21 mouse cellular contexts compared by ENCODE assay signal in the genomic region with DNA sequence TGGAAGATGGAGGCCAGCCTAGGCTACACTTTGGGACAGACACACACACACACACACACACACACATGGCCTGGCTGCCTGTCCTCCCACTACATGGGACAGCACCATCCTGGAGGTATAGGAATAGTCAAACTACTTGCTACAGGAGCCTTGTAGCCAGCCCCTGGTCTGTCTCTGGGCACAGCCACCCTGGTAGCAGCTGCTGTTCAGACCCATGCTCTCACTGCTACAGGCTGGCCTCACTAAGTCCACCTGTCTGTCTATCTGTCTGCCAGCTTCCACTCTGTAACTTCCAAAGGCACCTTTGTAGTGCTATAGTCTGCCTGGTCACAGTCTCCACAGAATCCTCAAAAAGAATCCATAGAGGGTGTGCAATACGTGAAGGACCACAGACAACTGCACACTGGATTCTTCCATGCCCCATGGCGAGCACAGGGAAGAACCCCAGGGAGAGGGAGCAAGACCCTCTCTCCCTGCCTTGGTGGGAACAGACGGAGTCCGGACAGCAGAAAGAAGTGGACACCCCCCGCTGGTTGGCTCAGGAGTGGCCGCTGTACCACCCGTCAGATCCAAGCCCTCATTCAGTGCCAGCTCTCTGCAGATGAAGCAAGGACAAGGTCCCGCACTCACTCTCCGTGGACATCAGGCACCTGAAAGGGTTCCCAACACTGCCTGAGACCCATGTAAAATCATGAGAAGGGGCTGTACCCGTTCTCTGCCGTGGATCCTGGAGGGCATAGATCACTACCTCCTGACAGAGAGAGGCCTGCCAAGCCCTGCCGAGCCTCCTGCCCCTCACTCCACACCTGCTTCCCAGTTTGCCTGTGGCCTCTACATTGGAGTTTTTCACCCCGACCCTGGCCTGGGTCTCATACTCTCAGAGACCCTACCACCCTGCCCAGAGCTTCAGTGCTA. TPM values are rescaled to one million over a fixed set of nuclear protein-coding genes. Genes with fewer than 3 reads are reported as not detected.
DNase-seq lines count a peak whose midpoint lies in the region; ATAC-seq and TF ChIP-seq lines count a peak whose summit lies in the region.
"Had no signal": no experiment of that assay in that cellular context is flagged by ENCODE, and none has a peak within 500 bp of the region (broad histone marks: within the 10 kb centered on the region; RNA-seq: fewer than 3 reads in every experiment).

No protein-coding gene starts in this region.

- no peak for TF ChIP-seq CTCF in heart, adult 2 months (IDR thresholded peaks at IDR 0.05)

- TF ChIP-seq EP300 in heart, adult 2 months (IDR thresholded peaks at IDR 0.05; ENCODE audit: insufficient read depth, low read depth, low read length): no peak

- H3K4me1 ChIP-seq in heart, adult 2 months (ENCODE audit: control insufficient read depth, insufficient read depth, low read length): peaks cover 16% of the 10 kb centered on the region
- peaks cover 24% of the 10 kb centered on the region for H3K4me1 ChIP-seq in liver, embryonic 16.5 days (ENCODE audit: control insufficient read depth, low read depth, low read length)

- H3K9me3 ChIP-seq in liver, embryonic 16.5 days (replicated peaks; ENCODE audit: control insufficient read depth, low read length): no peaks in the 10 kb centered on the region
- H3K9me3 ChIP-seq: G1E; heart, embryonic 10.5 days; hindbrain, embryonic 15.5 days; limb, embryonic 12.5 days; midbrain, embryonic 12.5 days; neural tube, embryonic 15.5 days had no signal

- H3K27ac ChIP-seq in heart, adult 2 months: no peak overlapping the region
- H3K27ac ChIP-seq in liver, embryonic 16.5 days (ENCODE audit: low read length): peak overlapping the region; percentile 51
- H3K27ac ChIP-seq: macrophage; midbrain, embryonic 12.5 days; neural tube, embryonic 15.5 days had no signal

- H3ac ChIP-seq in myocyte (ENCODE audit: control insufficient read depth, insufficient read length): no peak overlapping the region

- no peaks in the 10 kb centered on the region for H3K27me3 ChIP-seq in heart, adult 2 months (ENCODE audit: control insufficient read depth, insufficient read depth, low read length)
- no peaks in the 10 kb centered on the region for H3K27me3 ChIP-seq in liver, embryonic 16.5 days (ENCODE audit: control insufficient read depth, insufficient read depth, low read depth, low read length)
- no peaks in the 10 kb centered on the region for H3K27me3 ChIP-seq in myocyte (ENCODE audit: control insufficient read depth, insufficient read depth, insufficient read length)
- H3K27me3 ChIP-seq: hindbrain, embryonic 15.5 days; neural tube, embryonic 15.5 days had no signal

- ATAC-seq in liver, embryonic 16.5 days (ENCODE audit: low read depth): no peak
- ATAC-seq: forebrain, embryonic 14.5 days had no signal

- no peak overlapping the region for H3K4me2 ChIP-seq in liver, embryonic 16.5 days (ENCODE audit: low read depth, low read length)
- no peak overlapping the region for H3K4me2 ChIP-seq in myocyte (ENCODE audit: low read depth)
- H3K4me2 ChIP-seq: hindbrain, embryonic 15.5 days; lung, embryonic 14.5 days; midbrain, embryonic 12.5 days; neural tube, embryonic 15.5 days had no signal

- intact Hi-C loops in heart, adult 2 months (cut with DNase I): loop anchor here (2.0 kb wide), 1 partner anchor 15 kb away; no protein-coding TSS in a partner anchor

- no peaks in the 10 kb centered on the region for H3K79me2 ChIP-seq in heart, adult 2 months (replicated peaks; ENCODE audit: control insufficient read depth, insufficient read depth, low read length)
- no peaks in the 10 kb centered on the region for H3K79me2 ChIP-seq in myocyte (ENCODE audit: control insufficient read depth, insufficient read depth)

- WGBS in heart, adult 2 months: 89% methylated on average over 13 of the region's 13 CpGs
- WGBS in liver, embryonic 16.5 days (ENCODE audit: insufficient replicate concordance): 71% methylated on average over 13 of the region's 13 CpGs

- no peaks in the 10 kb centered on the region for H3K36me3 ChIP-seq in heart, adult 2 months (ENCODE audit: control insufficient read depth, insufficient read depth, low read length)
- H3K36me3 ChIP-seq in liver, embryonic 16.5 days (ENCODE audit: control insufficient read depth, insufficient read depth): no peaks in the 10 kb centered on the region
- no peaks in the 10 kb centered on the region for H3K36me3 ChIP-seq in myocyte (ENCODE audit: control insufficient read depth, insufficient read depth)
- H3K36me3 ChIP-seq: hindbrain, embryonic 15.5 days; limb, embryonic 12.5 days; midbrain, embryonic 12.5 days; neural tube, embryonic 15.5 days had no signal

- peak; percentile 31 for DNase-seq in adrenal gland, adult 2 months
- no peak for DNase-seq in adrenal gland, adult 18-20 months (ENCODE audit: low spot score in 2 of 2)
- DNase-seq in heart, adult 2 months: peak; percentile 4 to 25
- DNase-seq in heart, adult 18-20 months: no peak
- no peak for DNase-seq in liver
- DNase-seq in lung, postnatal 36 days: no peak
- DNase-seq: gastrocnemius, postnatal 10 days; heart, postnatal 14 days; lung, embryonic 14.5 days; thymus, postnatal 36 days had no signal

- TF ChIP-seq POLR2A in heart, adult 2 months (IDR thresholded peaks at IDR 0.05; ENCODE audit: insufficient read depth, low read depth, low read length): no peak
- TF ChIP-seq POLR2A in myocyte (IDR thresholded peaks at IDR 0.05; ENCODE audit: insufficient read length, low read depth): no peak

- H3K9ac ChIP-seq in heart, adult 2 months (ENCODE audit: low read depth, low read length): no peak overlapping the region
- H3K9ac ChIP-seq in liver, embryonic 16.5 days (ENCODE audit: low read depth, low read length): no peak overlapping the region
- H3K9ac ChIP-seq: hindbrain, embryonic 15.5 days; limb, embryonic 12.5 days; lung, embryonic 14.5 days; neural tube, embryonic 15.5 days had no signal

- no peak overlapping the region for H3K4me3 ChIP-seq in heart, adult 2 months
- no peak overlapping the region for H3K4me3 ChIP-seq in liver, embryonic 16.5 days (ENCODE audit: low read depth, low read length)
- H3K4me3 ChIP-seq in myocyte: no peak overlapping the region
- H3K4me3 ChIP-seq: hindbrain, embryonic 15.5 days; left cerebral cortex, adult 2 months; limb, embryonic 12.5 days; midbrain, embryonic 12.5 days; neural tube, embryonic 15.5 days had no signal

TF ChIP-seq in myocyte, 11 proteins besides CTCF, POLR2A, EP300 and RAD21:
- TF ChIP-seq TCF3 (IDR thresholded peaks at IDR 0.05; ENCODE audit: insufficient read length, low read depth) (no peak), MYOG (IDR thresholded peaks at IDR 0.05; ENCODE audit: control insufficient read depth in 1 of 3, insufficient read depth in 1 of 3, insufficient read length in 2 of 3, low read depth in 2 of 3) (peak in 2 of 3 experiments; percentile 40 to 77), MYOD1 (IDR thresholded peaks at IDR 0.05; ENCODE audit: control insufficient read depth in 1 of 3, insufficient read length in 2 of 3, low read depth in 2 of 3) (peak in 2 of 3 experiments; percentile 40 to 67)

RNA-seq across cellular contexts. Expression of a gene that starts 16.8 kb away (rescaled TPM):
- 100 to 1,000 TPM; 120 to 197 TPM for total RNA-seq in adrenal gland, adult 2 months (2021)
- polyA plus RNA-seq in adrenal gland, adult 2 months (2012; rRNA removed): 146 and 154 TPM in 2 replicates
- total RNA-seq in adrenal gland, adult 18-20 months (2021): 100 to 1,000 TPM; 122 to 137 TPM
- total RNA-seq in heart, adult 2 months (2021): 10 to 100 TPM; 39.0 to 44.2 TPM
- polyA plus RNA-seq in heart, adult 2 months (2012; rRNA removed): 27.4 and 29.5 TPM in 2 replicates
- 10 to 100 TPM; 35.4 to 48.7 TPM for total RNA-seq in heart, adult 18-20 months (2021)
- 24.2 and 33.7 TPM in 2 replicates for polyA plus RNA-seq in liver, embryonic 16.5 days (2015; fragmentation: Nextera tagmentation; extraction: Ambion mirVana)
- 21.8 TPM for polyA plus RNA-seq in myocyte (2012; fragmentation: generic; extraction: Trizol)

RNA-seq across cellular contexts. Expression of a gene that starts 37.2 kb away (rescaled TPM):
- 10 to 100 TPM; 22.2 to 29.5 TPM for total RNA-seq in adrenal gland, adult 2 months (2021)
- polyA plus RNA-seq in adrenal gland, adult 2 months (2012; rRNA removed): 26.3 and 26.9 TPM in 2 replicates
- 10 to 100 TPM; 19.5 to 22.1 TPM for total RNA-seq in adrenal gland, adult 18-20 months (2021)
- 10 to 100 TPM; 28.3 to 35.3 TPM for total RNA-seq in heart, adult 2 months (2021)
- 32.2 and 38.7 TPM in 2 replicates for polyA plus RNA-seq in heart, adult 2 months (2012; rRNA removed)
- 10 to 100 TPM; 34.1 to 41.4 TPM for total RNA-seq in heart, adult 18-20 months (2021)
- polyA plus RNA-seq in liver, embryonic 16.5 days (2015; fragmentation: Nextera tagmentation; extraction: Ambion mirVana): 0.82 and 0.89 TPM in 2 replicates
- polyA plus RNA-seq in myocyte (2012; fragmentation: generic; extraction: Trizol): 22.6 TPM
- total RNA-seq: G1E had no signal

Comparison
In these comparisons a context has a peak if more than half of its experiments do, and no peak if none do; other contexts are left out.
1. DNase-seq: peak in adrenal gland, adult 2 months (single experiment) and heart, adult 2 months (2 of 2); none in adrenal gland, adult 18-20 months (0 of 2), heart, adult 18-20 months (0 of 2), liver (single experiment) and lung, postnatal 36 days (single experiment).